Mouse (Mus musculus) skeletal muscle tissue, adult 2 months (tissue): ENCODE measurements at regions not wholly inside any gene's neighbourhood (a gene's known extent, or its start where the extent isn't known, plus 50 kb on each side); places are given as distances from the start of the nearest gene placed in this dataset.

Source experiments
- DNase-seq: peaks from one replicate; pipeline ENCODE4 v3.0.0-alpha.2; 2012; ENCODE audit warnings: low read depth, low spot score

GRCm38 (mm10) chr5:55122391-55122790 is 1124.1 kb downstream of the Stim2 start:
- DNase-seq = no peak

DNA sequence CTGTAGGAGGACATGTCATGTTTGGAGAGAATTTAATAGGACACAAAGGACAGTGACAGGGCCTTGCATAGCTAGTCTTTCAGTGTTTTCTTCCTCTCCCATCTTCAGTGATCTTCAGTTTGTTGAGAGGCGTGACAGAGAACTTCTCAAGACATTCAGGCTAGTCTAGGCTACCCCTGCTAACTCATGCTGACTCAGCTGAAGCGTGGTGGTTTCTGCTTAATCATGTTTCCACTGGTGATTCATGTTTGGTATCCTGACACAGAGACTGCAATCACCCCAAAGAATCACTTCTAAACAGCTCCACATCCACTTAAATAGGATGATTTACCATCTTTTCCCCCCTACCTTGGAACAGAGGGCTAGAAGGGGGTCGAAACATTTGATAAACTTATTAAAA is 1136.0 kb downstream of the Stim2 start:
- DNase-seq = no peak

- no peak for DNase-seq
Measured at GRCm38 (mm10) chr5:55135293-55135947, 1137.1 kb downstream of the Stim2 start.

DNA sequence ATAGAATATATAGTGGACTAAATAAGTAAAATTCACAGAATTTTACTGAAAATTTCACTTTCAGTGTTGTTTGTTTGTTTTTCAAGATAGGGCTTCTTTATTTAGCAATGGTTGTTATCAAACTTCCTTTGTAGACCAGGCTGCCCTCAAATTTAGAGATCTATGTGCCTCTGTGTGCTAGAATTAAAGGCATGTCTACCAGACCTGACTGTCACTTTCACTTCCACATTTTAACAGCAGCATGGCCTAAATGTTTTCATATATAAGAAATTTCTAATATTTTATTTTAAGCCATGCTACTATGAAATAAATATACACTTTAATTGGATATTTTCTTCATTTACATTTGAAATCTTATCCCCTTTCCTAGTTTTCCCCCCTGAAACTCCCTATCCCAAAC is 1140.5 kb downstream of the Stim2 start:
- no peak for DNase-seq

GRCm38 (mm10) chr5:55147354-55147753 is 1149.1 kb downstream of the Stim2 start:
- DNase-seq = peak; percentile 1

GRCm38 (mm10) chr5:55174839-55175238 is 1176.5 kb downstream of the Stim2 start:
- no peak for DNase-seq
